Mouse (Mus musculus): Measurements from ENCODE around the gene Crym.
A peak's percentile ranks its signal among the peaks of the same experiment; 100 is the strongest.

Gene Crym

GRCm38 (mm10) chr7:120201771-120202170, at the start of gene Crym:
Gene Crym, minus strand, starts transcription at chr7:120202111.
- no peak for DNase-seq (ENCODE audit: low read depth)

GRCm38 (mm10) chr7:120241092-120241491, 39.2 kb upstream of the Crym start:
- DNase-seq (ENCODE audit: low read depth): peak; percentile 10

- DNase-seq (ENCODE audit: low read depth): no peak
Observed at GRCm38 (mm10) chr7:120228541-120228940, 26.6 kb upstream of the Crym start.

DNA sequence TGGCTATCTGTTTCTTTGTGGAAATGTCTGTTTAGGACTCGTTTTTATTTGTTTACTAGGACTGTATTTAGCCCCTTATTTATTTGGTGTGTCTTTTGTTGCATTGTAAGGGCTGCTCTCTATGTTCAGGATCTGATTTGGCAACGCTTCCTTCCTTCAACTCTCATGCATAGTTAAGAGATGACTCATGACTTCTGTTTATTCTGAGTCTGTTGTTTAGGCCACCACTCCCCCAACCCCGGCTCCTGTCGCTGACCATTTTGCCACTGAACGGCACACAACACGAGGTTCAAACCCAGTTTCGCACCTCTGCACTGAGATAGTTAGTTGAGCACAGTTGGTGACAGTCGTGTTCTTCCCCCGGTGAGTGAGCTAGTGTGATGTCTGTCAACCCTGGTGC, 4.1 kb upstream of the Crym start:
- peak; percentile 14 for DNase-seq (ENCODE audit: low read depth)

DNA sequence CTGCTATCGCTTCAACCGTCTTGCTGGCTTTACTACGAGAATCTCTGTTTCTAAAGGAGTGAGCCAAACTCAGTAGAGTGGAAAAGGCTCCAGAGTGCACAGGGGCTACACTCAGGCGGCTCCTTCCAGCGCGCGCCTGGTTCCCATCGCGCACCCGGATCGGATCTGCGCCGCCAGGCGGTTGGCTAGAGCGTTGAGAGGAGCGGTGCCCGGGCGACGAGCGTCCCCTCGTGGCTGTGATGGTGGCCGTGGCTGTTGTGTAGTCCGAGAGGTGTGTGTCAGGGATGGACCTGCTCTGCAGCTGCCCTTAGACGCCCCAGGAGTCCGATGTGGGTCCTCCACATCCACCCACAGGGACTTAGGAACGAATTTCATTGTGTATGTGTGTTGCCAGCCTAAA, 1.9 kb upstream of the Crym start, which contains the start of gene Abca14:
Abca14 (plus strand) TSS at position 173 of the 400 bp plus-strand sequence.
- DNase-seq (ENCODE audit: low read depth): no peak

- DNase-seq (ENCODE audit: low read depth): no peak
Observed at GRCm38 (mm10) chr7:120201231-120201744, 623 bp downstream of the Crym start.

- DNase-seq (ENCODE audit: low read depth): no peak
Observed at GRCm38 (mm10) chr7:120195207-120195606, 6.7 kb downstream of the Crym start.

GRCm38 (mm10) chr7:120192816-120193215, 9.1 kb downstream of the Crym start:
- DNase-seq (ENCODE audit: low read depth): no peak

DNA sequence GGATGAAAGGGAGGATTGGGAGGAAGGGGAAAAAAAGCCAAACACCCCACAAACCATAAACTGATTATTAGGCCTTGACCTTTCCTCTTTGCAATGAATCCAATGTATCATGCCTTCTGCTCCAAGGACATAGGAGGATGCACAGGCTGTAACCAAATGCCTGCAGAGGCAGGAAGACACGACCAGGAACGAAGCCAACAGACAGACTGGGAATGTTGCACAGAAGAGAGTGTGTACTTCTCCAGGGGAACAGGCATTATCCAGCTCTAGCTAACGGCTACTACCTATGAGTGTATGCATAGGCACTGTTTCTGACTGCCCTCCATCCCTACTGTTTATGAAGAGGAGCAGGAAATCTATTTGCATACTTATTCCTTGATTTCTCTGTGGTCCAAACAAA, 9.7 kb downstream of the Crym start:
- no peak for DNase-seq (ENCODE audit: low read depth)

DNA sequence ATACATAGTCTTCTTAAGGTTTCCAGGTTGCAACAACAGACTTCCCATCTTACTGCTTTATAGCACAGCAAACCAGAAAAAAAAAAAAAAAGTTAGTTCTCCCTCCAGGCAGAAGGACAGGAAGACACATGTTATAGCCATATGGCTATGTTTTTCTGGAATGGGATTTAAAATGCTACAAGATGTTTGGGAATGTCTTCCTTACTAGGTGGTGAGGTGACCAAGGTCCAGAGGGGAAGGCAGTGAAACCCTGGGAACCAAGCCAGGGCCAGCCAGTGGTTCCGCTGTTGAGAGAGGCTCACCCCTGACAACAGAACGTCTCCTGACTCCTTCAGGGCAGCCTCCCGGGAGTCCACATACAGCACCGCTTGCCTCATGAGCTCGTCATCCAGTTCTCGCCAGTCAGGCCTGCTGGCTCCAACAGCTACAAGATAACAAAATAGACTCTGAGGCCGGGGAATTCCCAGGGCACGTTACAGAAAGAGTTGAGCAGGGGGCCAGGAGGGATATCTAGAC, 11.7 kb downstream of the Crym start:
- DNase-seq (ENCODE audit: low read depth): no peak

DNA sequence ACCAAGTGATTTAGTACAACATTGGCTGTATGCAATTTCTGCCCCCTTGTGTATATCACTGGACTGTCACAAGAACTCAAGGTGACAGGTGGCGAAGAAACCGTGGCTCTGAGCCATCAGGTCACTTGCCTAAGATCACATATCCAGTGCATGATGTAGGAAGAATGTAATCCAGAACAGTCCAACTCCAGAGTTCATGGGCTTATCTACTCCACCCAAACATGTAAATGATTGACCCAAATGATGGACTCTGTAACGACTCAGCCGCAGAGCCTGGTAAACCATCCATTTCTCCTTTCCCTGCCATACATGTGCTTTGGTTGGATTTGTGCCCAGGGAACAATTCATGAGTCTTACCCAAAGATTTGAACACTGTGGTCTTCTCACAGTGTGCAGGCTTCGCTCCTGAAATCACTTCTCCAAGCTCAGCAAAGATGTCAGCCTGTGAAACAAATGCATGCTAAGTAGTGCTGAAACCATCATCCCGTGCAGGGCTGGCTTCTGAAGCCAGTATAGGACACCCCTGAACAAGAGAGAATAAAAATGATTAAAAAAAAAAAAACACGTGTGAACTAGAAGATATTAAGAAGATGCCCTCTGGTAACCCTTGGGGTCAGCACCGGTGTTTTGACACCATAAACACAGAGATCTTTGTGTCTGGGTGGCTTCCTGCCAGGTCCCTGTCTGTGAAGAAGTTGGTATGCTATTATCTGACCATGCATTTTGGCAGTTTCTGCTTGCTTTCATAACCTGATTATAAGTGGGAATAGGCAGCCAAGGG, 12.4 kb downstream of the Crym start:
- DNase-seq (ENCODE audit: low read depth): peak; percentile 2

DNA sequence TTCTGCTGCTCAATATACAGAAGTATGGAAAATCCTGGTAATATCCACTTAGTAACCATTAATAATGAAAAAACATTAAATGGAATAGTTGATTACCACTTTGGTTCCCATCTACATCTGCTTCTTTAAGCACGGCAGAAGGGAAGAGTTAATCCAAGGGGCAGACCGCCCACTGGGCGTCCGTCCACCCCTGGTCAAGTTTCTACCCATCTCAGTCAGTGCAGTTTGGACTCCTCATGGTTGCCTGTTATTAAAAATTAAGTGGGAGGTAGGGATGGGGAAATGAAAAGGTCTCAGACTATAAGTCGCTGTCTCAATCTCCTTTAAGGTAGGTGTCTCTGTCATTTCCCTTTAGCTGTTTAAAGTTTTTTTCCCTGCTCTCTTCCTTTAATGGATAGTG, 13.0 kb downstream of the Crym start:
- DNase-seq (ENCODE audit: low read depth): no peak

DNA sequence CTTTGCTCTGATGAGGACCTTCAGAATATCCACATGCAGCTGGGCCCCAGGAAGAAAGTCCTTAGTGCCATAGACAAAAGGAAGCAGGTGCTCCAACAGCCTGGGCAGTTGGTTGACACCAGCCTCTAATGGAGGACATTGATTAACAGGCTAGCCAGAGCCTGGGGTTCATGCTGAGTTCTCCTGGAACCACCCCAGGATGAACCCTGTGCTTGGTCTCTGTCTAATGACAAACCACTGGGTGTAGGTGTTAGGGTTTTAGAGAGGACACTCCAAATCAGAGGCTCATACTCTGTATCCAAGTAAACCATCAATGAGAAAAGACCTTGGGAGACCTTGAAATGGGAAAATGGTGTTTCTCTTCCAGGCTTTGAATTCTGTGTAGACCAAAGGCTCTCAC, 19.0 kb downstream of the Crym start:
- no peak for DNase-seq (ENCODE audit: low read depth)

DNA sequence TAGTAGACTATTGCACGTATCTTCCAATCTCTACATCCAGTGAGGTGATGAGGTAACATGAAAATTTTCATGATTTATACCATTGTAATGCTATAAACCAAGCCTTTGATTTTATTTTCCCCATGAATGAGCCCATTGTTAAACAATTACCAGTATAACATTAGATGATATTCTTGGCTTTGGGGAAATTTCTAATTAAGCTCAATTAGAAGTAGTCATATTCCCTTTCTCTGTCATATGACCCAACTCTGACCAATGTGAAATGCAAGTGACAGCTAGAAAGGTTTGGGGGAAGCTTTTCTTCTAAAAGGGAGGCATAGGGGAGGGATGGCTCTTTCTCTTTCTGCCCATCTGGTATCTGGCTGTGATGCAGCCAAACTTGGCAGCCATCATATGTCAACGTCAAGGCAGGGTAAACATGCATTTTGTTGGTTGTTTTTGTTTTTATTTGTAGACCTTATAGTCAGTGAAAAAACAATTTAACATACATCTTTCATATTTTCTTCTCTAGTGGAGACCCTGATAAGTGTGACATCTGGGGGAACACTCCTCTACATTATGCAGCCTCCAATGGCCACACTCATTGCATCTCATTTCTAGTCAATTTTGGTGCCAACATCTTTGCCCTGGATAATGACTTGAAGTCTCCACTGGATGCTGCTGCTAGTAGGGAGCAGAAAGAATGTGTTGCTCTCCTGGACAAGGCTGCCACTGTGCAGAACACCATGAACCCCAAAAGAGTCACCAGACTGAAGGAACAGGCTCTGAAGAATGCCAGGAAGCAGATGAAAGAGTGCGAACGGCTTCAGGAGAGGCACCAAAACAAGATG, 20.3 kb downstream of the Crym start:
- DNase-seq (ENCODE audit: low read depth): no peak

- DNase-seq (ENCODE audit: low read depth): peak; percentile 4
Observed at GRCm38 (mm10) chr7:120180547-120180946, 21.4 kb downstream of the Crym start.

- no peak for DNase-seq (ENCODE audit: low read depth)
Observed at GRCm38 (mm10) chr7:120178935-120179334, 23.0 kb downstream of the Crym start.

GRCm38 (mm10) chr7:120177611-120178010, 24.3 kb downstream of the Crym start:
- DNase-seq (ENCODE audit: low read depth): no peak

- DNase-seq (ENCODE audit: low read depth): no peak
Observed at GRCm38 (mm10) chr7:120174723-120175504, 27.0 kb downstream of the Crym start.

DNA sequence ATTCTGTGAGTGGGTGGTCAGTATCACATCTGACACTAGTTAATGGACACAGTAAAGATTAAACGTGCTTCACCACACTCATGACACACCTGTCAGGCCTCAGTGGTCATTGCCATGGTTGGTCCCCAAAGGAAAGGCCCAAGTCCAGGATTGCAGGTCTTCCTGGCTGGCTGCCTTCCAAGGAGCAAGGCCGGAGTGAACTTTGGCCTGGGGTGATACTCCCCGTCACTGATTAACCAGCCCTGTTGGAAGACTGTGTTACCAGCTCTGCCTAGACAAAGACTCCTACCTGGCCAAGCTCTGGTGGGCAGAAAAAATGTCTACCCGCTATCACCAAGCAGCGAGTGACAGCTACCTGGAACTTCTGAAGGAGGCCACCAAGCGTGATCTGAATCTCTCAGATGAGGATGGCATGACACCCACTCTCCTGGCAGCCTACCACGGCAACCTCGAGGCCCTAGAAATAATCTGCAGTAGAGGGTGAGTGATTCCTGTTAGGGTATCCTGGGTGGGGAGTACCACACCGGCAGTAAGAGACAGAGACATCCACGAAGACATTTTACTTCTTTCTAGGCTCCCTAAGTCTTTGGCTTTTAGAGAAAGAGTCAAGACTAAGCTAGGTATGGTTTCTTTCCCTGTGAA, 28.2 kb downstream of the Crym start, which contains the start of gene Anks4b:
Anks4b (plus strand) TSS at position 256 of the 642 bp plus-strand sequence.
- DNase-seq (ENCODE audit: low read depth): no peak

DNA sequence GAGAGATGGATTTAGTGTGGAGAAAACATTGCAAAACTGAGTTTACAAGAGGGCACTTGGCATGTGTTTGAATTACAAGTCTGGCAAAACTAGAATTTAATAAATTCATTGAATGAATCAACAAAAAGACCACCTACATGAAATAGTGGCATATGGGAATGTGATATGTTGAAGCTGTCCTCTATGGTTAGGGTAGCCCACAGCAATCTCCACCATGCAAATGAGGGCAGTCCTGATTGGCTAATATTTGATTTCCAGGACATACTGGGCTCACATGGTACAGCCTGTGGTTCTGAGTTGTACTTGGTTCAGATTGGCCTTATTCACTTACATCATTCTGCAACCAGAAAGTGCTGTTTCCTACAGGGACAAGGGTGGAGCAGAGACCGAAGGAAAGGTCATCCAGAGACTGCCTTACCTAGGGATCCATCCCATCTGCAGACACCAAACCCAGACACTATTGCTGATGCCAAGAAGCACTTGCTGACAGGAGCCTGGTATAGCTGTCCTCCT, 29.7 kb downstream of the Crym start:
- no peak for DNase-seq (ENCODE audit: low read depth)
